Mouse (Mus musculus) E14TG2a.4 (cell line): ENCODE results near the gene Wnt9b.

ENCODE experiments used
- CTCF ChIP-seq: conservative IDR thresholded peaks from 2 replicates; pipeline ENCODE4 v1.5.1; 2014; ENCODE audit warnings: low read length
- NANOG ChIP-seq: IDR thresholded peaks from 2 replicates; pipeline ENCODE4 v1.6.1; 2014; ENCODE audit warnings: borderline replicate concordance, low read length, mixed read lengths
- POU5F1 ChIP-seq: IDR thresholded peaks from 2 replicates; pipeline ENCODE4 v1.6.1; 2014; ENCODE audit warnings: low read length, borderline replicate concordance

- TF ChIP-seq CTCF (no peak), POU5F1 (no peak), NANOG (no peak)
These were observed 40.3 kb upstream of the Wnt9b start for GRCm38 (mm10) chr11:103789951-103790350.
